In genomic region chr6:53817763-53818174, GRCm38 (mm10) we compare ENCODE assay signal across 8 mouse cellular contexts. TPM values are rescaled to one million over a fixed set of nuclear protein-coding genes. Genes with fewer than 3 reads are reported as not detected.
A peak's percentile ranks its signal among the peaks of the same experiment; 100 is the strongest.
DNase-seq lines count a peak whose midpoint lies in the region.

No protein-coding gene starts in this region.

- peak overlapping the region; percentile 69 for H3K4me3 ChIP-seq in midbrain, embryonic 10.5 days

- 11% methylated on average over 33 of the region's 33 CpGs for WGBS in midbrain, embryonic 10.5 days

- H3K9me3 ChIP-seq in midbrain, embryonic 10.5 days (replicated peaks): no peaks in the 10 kb centered on the region

- H3K27me3 ChIP-seq in midbrain, embryonic 10.5 days (ENCODE audit: low read depth, poor library complexity, severe bottlenecking): peaks cover 73% of the 10 kb centered on the region

- H3K36me3 ChIP-seq in midbrain, embryonic 10.5 days: peaks cover 7% of the 10 kb centered on the region; the same call in 1 of the 2 replicates

- H3K4me1 ChIP-seq in midbrain, embryonic 10.5 days: peaks cover 59% of the 10 kb centered on the region

- peak; percentile 18 for DNase-seq in urinary bladder, postnatal 25 days (ENCODE audit: low spot score)
- no peak for DNase-seq in urinary bladder, postnatal 10 days (ENCODE audit: low spot score)
- DNase-seq in gastrocnemius, postnatal 25 days: peak; percentile 21
- peak; percentile 49 to 70 for DNase-seq in kidney, postnatal 4 days
- DNase-seq in midbrain, embryonic 10.5 days (ENCODE audit: low spot score): peak; percentile 48
- no peak for DNase-seq in spleen, adult 18-20 months
- no peak for DNase-seq in layer of hippocampus, postnatal 36 days
- DNase-seq in cerebellum, adult 11-12 months: no peak

- peak overlapping the region; percentile 90 for H3K27ac ChIP-seq in midbrain, embryonic 10.5 days (replicated peaks)

RNA-seq across cellular contexts. Expression of gene Tril, which starts 2.9 kb away (rescaled TPM):
- 1 to 10 TPM; 3.6 to 3.8 TPM for total RNA-seq in gastrocnemius, postnatal 25 days (2021)
- polyA plus RNA-seq in midbrain, embryonic 10.5 days (2016; fragmentation: Nextera tagmentation; extraction: Ambion mirVana): 32.7 and 35.2 TPM in 2 replicates
- 10 to 100 TPM; 33.6 to 38.5 TPM for total RNA-seq in layer of hippocampus, postnatal 36 days (2021)

Comparison
In these comparisons a context has a peak if more than half of its experiments do, and no peak if none do; other contexts are left out.
1. DNase-seq: peak in urinary bladder, postnatal 25 days (single experiment), gastrocnemius, postnatal 25 days (single experiment), kidney, postnatal 4 days (2 of 2) and midbrain, embryonic 10.5 days (single experiment); none in urinary bladder, postnatal 10 days (single experiment), spleen, adult 18-20 months (0 of 2), layer of hippocampus, postnatal 36 days (0 of 2) and cerebellum, adult 11-12 months (single experiment).
2. RNA of gene Tril, which starts 2.9 kb away (total RNA-seq): 33.6 to 38.5 TPM in layer of hippocampus, postnatal 36 days; 3.6 to 3.8 TPM in gastrocnemius, postnatal 25 days; every median in the first group is over 4 times any median in the second.